Mouse (Mus musculus) liver, embryonic 13.5 days (tissue): ENCODE results near the gene Sdr42e1. TPM values are rescaled to one million over a fixed set of nuclear protein-coding genes. Genes with fewer than 3 reads are reported as not detected.

Source experiments
- ATAC-seq: fragments of 200-750 bp; cut with Nextera tagmentation; 2 replicates; pipeline ENCODE4 v1.8.0; 2017; ENCODE audit warnings: low read depth, mild to moderate bottlenecking, moderate number of reproducible peaks, moderate library complexity
- DNase-seq: peaks from one replicate; pipeline ENCODE4 v3.0.0; 2022
- H3K27ac ChIP-seq: fragments of 300-500 bp; sonication (generic); 2 replicates; pipeline ENCODE4 v1.5.1; 2015; ENCODE audit warnings: moderate library complexity, mild to moderate bottlenecking, inconsistent platforms
- H3K27me3 ChIP-seq: fragments of 300-500 bp; sonication (generic); 2 replicates; pipeline ENCODE4 v1.6.1; 2015; ENCODE audit warnings: mild to moderate bottlenecking, inconsistent platforms
- H3K36me3 ChIP-seq: fragments of 300-500 bp; sonication (generic); 2 replicates; pipeline ENCODE4 v1.6.1; 2015; ENCODE audit warnings: mild to moderate bottlenecking, inconsistent platforms
- H3K4me1 ChIP-seq: fragments of 300-500 bp; sonication (generic); replicated peaks from 2 replicates; pipeline ENCODE4 v1.6.1; 2015; ENCODE audit warnings: inconsistent platforms
- H3K4me2 ChIP-seq: fragments of 300-500 bp; sonication (generic); 2 replicates; pipeline ENCODE4 v1.6.1; 2015; ENCODE audit warnings: inconsistent platforms, mild to moderate bottlenecking, moderate library complexity
- H3K4me3 ChIP-seq: fragments of 300-500 bp; sonication (generic); replicated peaks from 2 replicates; pipeline ENCODE4 v1.5.1; 2015; ENCODE audit warnings: mild to moderate bottlenecking, inconsistent platforms
- H3K9ac ChIP-seq: fragments of 300-500 bp; sonication (generic); 2 replicates; pipeline ENCODE4 v1.6.1; 2015; ENCODE audit warnings: mild to moderate bottlenecking, inconsistent platforms
- H3K9me3 ChIP-seq: fragments of 300-500 bp; sonication (generic); replicated peaks from 2 replicates; pipeline ENCODE4 v1.6.1; 2016; ENCODE audit warnings: inconsistent platforms
- whole genome bisulfite sequencing: fragments of 180-500 bp; shearing (Covaris S2); methylation state at CpG from one replicate; pipeline ENCODE4 v1.1.7; 2015; ENCODE audit not compliant: insufficient replicate concordance; 5-methylcytosine and 5-hydroxymethylcytosine counted together
- polyA plus RNA-seq: library from polyadenylated mRNA; unstranded; fragments of >200 nt; fragmentation: Nextera tagmentation; extraction: Ambion mirVana; gene quantifications from 2 replicates; pipeline ENCODE4 v1.2.1, GENCODE M21; 2015

Gene Sdr42e1
- polyA plus RNA-seq, 1 experiment from 2014 or later: 1.1 TPM

- H3K9me3 ChIP-seq: no peaks in the 10 kb centered on the region
- 0 out of 2 replicates have a peak, but pooled peaks cover 3% of the 10 kb centered on the region for H3K4me1 ChIP-seq
- H3K27me3 ChIP-seq: peaks cover 5% of the 10 kb centered on the region; the same call in 1 of the 2 replicates
- no peak overlapping the region for H3K9ac ChIP-seq
- no peaks in the 10 kb centered on the region for H3K36me3 ChIP-seq
- WGBS: 54% methylated on average over 13 of the region's 13 CpGs
- H3K4me3 ChIP-seq: no peak overlapping the region
- ATAC-seq: no peak
- H3K27ac ChIP-seq: no peak overlapping the region
- DNase-seq: no peak
- H3K4me2 ChIP-seq: no peak overlapping the region
These were observed 6.0 kb downstream of the Sdr42e1 start for GRCm38 (mm10) chr8:117667349-117668124.

GRCm38 (mm10) chr8:117660358-117661031 is 13.0 kb downstream of the Sdr42e1 start:
- Histone ChIP-seq H3K4me1 (no peaks in the 10 kb centered on the region), H3K4me3 (no peak overlapping the region), H3K36me3 (no peaks in the 10 kb centered on the region), H3K27ac (no peak overlapping the region), H3K9me3 (no peaks in the 10 kb centered on the region), H3K4me2 (no peak overlapping the region), H3K9ac (no peak overlapping the region), H3K27me3 (no peaks in the 10 kb centered on the region)
- DNase-seq (no peak), ATAC-seq (no peak)
- WGBS: 59% methylated on average over 11 of the region's 11 CpGs

GRCm38 (mm10) chr8:117658990-117659389 is 14.5 kb downstream of the Sdr42e1 start:
- no peak overlapping the region for H3K4me2 ChIP-seq
- DNase-seq (no peak), ATAC-seq (no peak)
- H3K27me3 ChIP-seq: no peaks in the 10 kb centered on the region
- H3K4me3 ChIP-seq: no peak overlapping the region
- no peak overlapping the region for H3K27ac ChIP-seq
- H3K4me1 ChIP-seq: no peaks in the 10 kb centered on the region
- no peaks in the 10 kb centered on the region for H3K9me3 ChIP-seq
- WGBS: 51% methylated on average over 7 of the region's 7 CpGs
- H3K36me3 ChIP-seq: no peaks in the 10 kb centered on the region
- no peak overlapping the region for H3K9ac ChIP-seq

- no peaks in the 10 kb centered on the region for H3K27me3 ChIP-seq
- DNase-seq (no peak), ATAC-seq (no peak)
- no peaks in the 10 kb centered on the region for H3K4me1 ChIP-seq
- no peak overlapping the region for H3K9ac ChIP-seq
- 83% methylated on average over 1 of the region's 1 CpGs for WGBS
- H3K36me3 ChIP-seq: no peaks in the 10 kb centered on the region
- H3K4me3 ChIP-seq: no peak overlapping the region
- H3K4me2 ChIP-seq: no peak overlapping the region
- peaks cover 6% of the 10 kb centered on the region; the same call in 1 of the 2 replicates for H3K9me3 ChIP-seq
- no peak overlapping the region for H3K27ac ChIP-seq
These were observed 21.2 kb downstream of the Sdr42e1 start for GRCm38 (mm10) chr8:117652318-117652717.

- ATAC-seq (no peak), DNase-seq (no peak)
- Histone ChIP-seq H3K9ac (no peak overlapping the region), H3K4me1 (0 out of 2 replicates have a peak, but pooled peaks cover 3% of the 10 kb centered on the region), H3K4me3 (no peak overlapping the region), H3K36me3 (no peaks in the 10 kb centered on the region), H3K27me3 (no peaks in the 10 kb centered on the region), H3K9me3 (peaks cover 6% of the 10 kb centered on the region; the same call in 1 of the 2 replicates), H3K27ac (no peak overlapping the region), H3K4me2 (no peak overlapping the region)
- 48% methylated on average over 5 of the region's 5 CpGs for WGBS
These were observed 27.0 kb downstream of the Sdr42e1 start for GRCm38 (mm10) chr8:117646440-117646839.

GRCm38 (mm10) chr8:117646020-117646419 is 27.5 kb downstream of the Sdr42e1 start:
- peak; percentile 11 for DNase-seq
- Histone ChIP-seq H3K9ac (no peak overlapping the region), H3K27ac (no peak overlapping the region), H3K4me1 (0 out of 2 replicates have a peak, but pooled peaks cover 3% of the 10 kb centered on the region), H3K9me3 (peaks cover 6% of the 10 kb centered on the region; the same call in 1 of the 2 replicates), H3K36me3 (no peaks in the 10 kb centered on the region), H3K27me3 (no peaks in the 10 kb centered on the region), H3K4me2 (no peak overlapping the region), H3K4me3 (no peak overlapping the region)
- peak; percentile 36; the same call in 1 of the 2 replicates for ATAC-seq
- WGBS: 38% methylated on average over 2 of the region's 2 CpGs

- Histone ChIP-seq H3K9ac (no peak overlapping the region), H3K27me3 (no peaks in the 10 kb centered on the region), H3K27ac (no peak overlapping the region), H3K4me3 (no peak overlapping the region), H3K4me2 (no peak overlapping the region), H3K4me1 (0 out of 2 replicates have a peak, but pooled peaks cover 3% of the 10 kb centered on the region), H3K9me3 (peaks cover 6% of the 10 kb centered on the region; the same call in 1 of the 2 replicates), H3K36me3 (no peaks in the 10 kb centered on the region)
- no peak for ATAC-seq
- DNase-seq: no peak
- WGBS: 45% methylated on average over 5 of the region's 5 CpGs
These were observed 28.0 kb downstream of the Sdr42e1 start for GRCm38 (mm10) chr8:117645486-117645885.

GRCm38 (mm10) chr8:117639631-117640030 is 33.9 kb downstream of the Sdr42e1 start:
- H3K9me3 ChIP-seq: no peaks in the 10 kb centered on the region
- no peak overlapping the region for H3K4me2 ChIP-seq
- no peaks in the 10 kb centered on the region for H3K4me1 ChIP-seq
- 61% methylated on average over 9 of the region's 9 CpGs for WGBS
- H3K9ac ChIP-seq: no peak overlapping the region
- no peaks in the 10 kb centered on the region for H3K27me3 ChIP-seq
- H3K36me3 ChIP-seq: 0 out of 2 replicates have a peak, but pooled peaks cover under 1% of the 10 kb centered on the region
- ATAC-seq (no peak), DNase-seq (no peak)
- H3K4me3 ChIP-seq: no peak overlapping the region
- H3K27ac ChIP-seq: no peak overlapping the region

GRCm38 (mm10) chr8:117637462-117637861 is 36.0 kb downstream of the Sdr42e1 start:
- H3K36me3 ChIP-seq: peaks cover 6% of the 10 kb centered on the region; the same call in 1 of the 2 replicates
- no peak for DNase-seq
- H3K4me3 ChIP-seq: no peak overlapping the region
- no peaks in the 10 kb centered on the region for H3K9me3 ChIP-seq
- H3K4me2 ChIP-seq: no peak overlapping the region
- no peak overlapping the region for H3K9ac ChIP-seq
- H3K4me1 ChIP-seq: no peaks in the 10 kb centered on the region
- no peaks in the 10 kb centered on the region for H3K27me3 ChIP-seq
- H3K27ac ChIP-seq: no peak overlapping the region
- no peak for ATAC-seq
- 47% methylated on average over 3 of the region's 3 CpGs for WGBS

- Histone ChIP-seq H3K9ac (no peak overlapping the region), H3K4me2 (no peak overlapping the region), H3K27me3 (no peaks in the 10 kb centered on the region), H3K9me3 (no peaks in the 10 kb centered on the region), H3K36me3 (peaks cover 6% of the 10 kb centered on the region; the same call in 1 of the 2 replicates), H3K27ac (no peak overlapping the region), H3K4me1 (no peaks in the 10 kb centered on the region), H3K4me3 (no peak overlapping the region)
- ATAC-seq (no peak), DNase-seq (no peak)
- 71% methylated on average over 7 of the region's 7 CpGs for WGBS
These were observed 39.1 kb downstream of the Sdr42e1 start for GRCm38 (mm10) chr8:117634406-117634805.

- DNase-seq (no peak), ATAC-seq (no peak)
- H3K36me3 ChIP-seq: peaks cover 6% of the 10 kb centered on the region; the same call in 1 of the 2 replicates
- no peaks in the 10 kb centered on the region for H3K27me3 ChIP-seq
- no peaks in the 10 kb centered on the region for H3K9me3 ChIP-seq
- H3K9ac ChIP-seq: no peak overlapping the region
- no peak overlapping the region for H3K4me3 ChIP-seq
- H3K4me2 ChIP-seq: no peak overlapping the region
- WGBS: 59% methylated on average over 5 of the region's 5 CpGs
- H3K27ac ChIP-seq: no peak overlapping the region
- no peaks in the 10 kb centered on the region for H3K4me1 ChIP-seq
These were observed 41.0 kb downstream of the Sdr42e1 start for GRCm38 (mm10) chr8:117632532-117632931.
